Mouse (Mus musculus) spleen, adult 2 months (tissue): ENCODE measurements around the gene Dusp3. TPM values are rescaled to one million over a fixed set of nuclear protein-coding genes. Genes with fewer than 3 reads are reported as not detected.

ENCODE experiments used
- DNase-seq, 2 experiments: peaks; one replicate each; pipeline versions ENCODE4 v3.0.0 to v3.0.0-alpha.2; 2012 to 2021; ENCODE audit warnings: low spot score in 2 of 2, low read depth in 1 of 2
- H3K27ac ChIP-seq: fragments of 200-500 bp; 2 replicates; pipeline ENCODE4 v1.5.1; 2012; ENCODE audit warnings: low read length, inconsistent platforms; ENCODE audit not compliant: insufficient read depth
- H3K27me3 ChIP-seq: fragments of 200-500 bp; 2 replicates; pipeline ENCODE4 v1.6.1; 2012; ENCODE audit warnings: mild to moderate bottlenecking, moderate library complexity, low read length, inconsistent platforms; ENCODE audit not compliant: control insufficient read depth, insufficient read depth
- H3K36me3 ChIP-seq: fragments of 200-500 bp; 2 replicates; pipeline ENCODE4 v1.6.1; 2012; ENCODE audit warnings: mild to moderate bottlenecking, low read length, inconsistent platforms; ENCODE audit not compliant: control insufficient read depth, insufficient read depth
- H3K4me1 ChIP-seq: fragments of 200-500 bp; 2 replicates; pipeline ENCODE4 v1.6.1; 2011; ENCODE audit warnings: inconsistent platforms; ENCODE audit not compliant: control insufficient read depth, insufficient read depth, insufficient read length
- H3K4me3 ChIP-seq: fragments of 200-500 bp; 2 replicates; pipeline ENCODE4 v1.5.1; 2011; ENCODE audit warnings: mild to moderate bottlenecking, inconsistent platforms; ENCODE audit not compliant: insufficient read depth, insufficient read length; ENCODE audit errors: extremely low read depth
- CTCF ChIP-seq: fragments of 200-500 bp; IDR thresholded peaks from 2 replicates; pipeline ENCODE4 v1.5.1; 2011; ENCODE audit warnings: mild to moderate bottlenecking, inconsistent platforms; ENCODE audit not compliant: insufficient read depth, insufficient read length, insufficient replicate concordance; ENCODE audit errors: extremely low read depth
- POLR2A ChIP-seq: fragments of 200-500 bp; IDR thresholded peaks from 2 replicates; pipeline ENCODE4 v1.6.1; 2011; ENCODE audit warnings: low read depth, low read length, inconsistent platforms
- WGBS: fragments of 180-500 bp; shearing (Covaris S2); methylation state at CpG from one replicate; pipeline ENCODE4 v1.1.7; 2018; 5-methylcytosine and 5-hydroxymethylcytosine counted together
- polyA plus RNA-seq: library from polyadenylated mRNA; depleted of rRNA; stranded (reverse); fragments of >200 nt; gene quantifications from 2 replicates; pipeline ENCODE4 v1.2.3, GENCODE M21; 2012

Dusp3 gene
- polyA plus RNA-seq, 1 experiment: 46.5 TPM

- H3K36me3 ChIP-seq: no peaks in the 10 kb centered on the region
- no peak overlapping the region for H3K4me3 ChIP-seq
- TF ChIP-seq CTCF (no peak), POLR2A (no peak)
- no peak for DNase-seq
- H3K27ac ChIP-seq: no peak overlapping the region
- 26% methylated on average over 8 of the region's 8 CpGs for WGBS
- peaks cover 14% of the 10 kb centered on the region for H3K27me3 ChIP-seq
- peaks cover 14% of the 10 kb centered on the region for H3K4me1 ChIP-seq
Observed at GRCm38 (mm10) chr11:101964647-101965046, 22.2 kb downstream of the Dusp3 start.

- Histone ChIP-seq H3K27ac (no peak overlapping the region), H3K36me3 (no peaks in the 10 kb centered on the region), H3K27me3 (peaks cover 14% of the 10 kb centered on the region), H3K4me3 (peak overlapping the region; percentile 43; the same call in 1 of the 2 replicates), H3K4me1 (peaks cover 14% of the 10 kb centered on the region)
- DNase-seq: no peak
- TF ChIP-seq POLR2A: no peak
- no peak for TF ChIP-seq CTCF
- WGBS: 1% methylated on average over 78 of the region's 78 CpGs
Observed at GRCm38 (mm10) chr11:101963473-101964291, 23.1 kb downstream of the Dusp3 start.

- no peaks in the 10 kb centered on the region for H3K36me3 ChIP-seq
- TF ChIP-seq POLR2A: no peak
- no peak for TF ChIP-seq CTCF
- no peak overlapping the region for H3K27ac ChIP-seq
- H3K27me3 ChIP-seq: peaks cover 14% of the 10 kb centered on the region
- WGBS: 5% methylated on average over 11 of the region's 11 CpGs
- peaks cover 14% of the 10 kb centered on the region for H3K4me1 ChIP-seq
- no peak for DNase-seq
- no peak overlapping the region for H3K4me3 ChIP-seq
Observed at GRCm38 (mm10) chr11:101963043-101963442, 23.8 kb downstream of the Dusp3 start.

- DNase-seq: no peak
- no peak for TF ChIP-seq POLR2A
- TF ChIP-seq CTCF: no peak
- H3K27me3 ChIP-seq: no peaks in the 10 kb centered on the region; the same call in 1 of the 2 replicates
- WGBS: 47% methylated on average over 5 of the region's 5 CpGs
- peaks cover 4% of the 10 kb centered on the region; the same call in 1 of the 2 replicates for H3K4me1 ChIP-seq
- no peaks in the 10 kb centered on the region for H3K36me3 ChIP-seq
- no peak overlapping the region for H3K27ac ChIP-seq
- H3K4me3 ChIP-seq: no peak overlapping the region
Observed at GRCm38 (mm10) chr11:101957476-101957875, 29.3 kb downstream of the Dusp3 start.

- Histone ChIP-seq H3K27me3 (no peaks in the 10 kb centered on the region; the same call in 1 of the 2 replicates), H3K4me1 (peaks cover 8% of the 10 kb centered on the region; the same call in 1 of the 2 replicates), H3K27ac (no peak overlapping the region), H3K36me3 (no peaks in the 10 kb centered on the region), H3K4me3 (no peak overlapping the region)
- WGBS: 5% methylated on average over 4 of the region's 4 CpGs
- no peak for TF ChIP-seq CTCF
- TF ChIP-seq POLR2A: no peak
- DNase-seq: no peak
Observed at GRCm38 (mm10) chr11:101953441-101953840, 33.4 kb downstream of the Dusp3 start.

- peaks cover 8% of the 10 kb centered on the region; the same call in 1 of the 2 replicates for H3K4me1 ChIP-seq
- H3K27ac ChIP-seq: no peak overlapping the region
- H3K36me3 ChIP-seq: no peaks in the 10 kb centered on the region
- WGBS: 3% methylated on average over 24 of the region's 24 CpGs
- H3K27me3 ChIP-seq: no peaks in the 10 kb centered on the region; the same call in 1 of the 2 replicates
- DNase-seq: peak in 1 of 2 experiments; percentile 65
- TF ChIP-seq POLR2A: no peak
- no peak for TF ChIP-seq CTCF
- no peak overlapping the region for H3K4me3 ChIP-seq
Observed at GRCm38 (mm10) chr11:101952541-101953341, 34.1 kb downstream of the Dusp3 start.
